Mouse (Mus musculus) spleen, adult 18-20 months (tissue): Measurements from ENCODE around the gene Nfib.
A peak's percentile ranks its signal among the peaks of the same experiment; 100 is the strongest.

ENCODE experiments used
- DNase-seq, 2 experiments: peaks; one replicate each; pipeline ENCODE4 v3.0.0; 2022; ENCODE audit warnings: mixed read lengths in 2 of 2

The Nfib gene

GRCm38 (mm10) chr4:82587146-82587870 lies 118.2 kb downstream of the Nfib start:
- no peak for DNase-seq

- DNase-seq = no peak
These were observed 118.9 kb downstream of the Nfib start for GRCm38 (mm10) chr4:82586637-82587036.

GRCm38 (mm10) chr4:82585536-82585935 lies 120.0 kb downstream of the Nfib start:
- no peak for DNase-seq

GRCm38 (mm10) chr4:82585056-82585455 lies 120.5 kb downstream of the Nfib start:
- no peak for DNase-seq

- no peak for DNase-seq
These were observed 121.0 kb downstream of the Nfib start for GRCm38 (mm10) chr4:82584548-82584947.

DNA sequence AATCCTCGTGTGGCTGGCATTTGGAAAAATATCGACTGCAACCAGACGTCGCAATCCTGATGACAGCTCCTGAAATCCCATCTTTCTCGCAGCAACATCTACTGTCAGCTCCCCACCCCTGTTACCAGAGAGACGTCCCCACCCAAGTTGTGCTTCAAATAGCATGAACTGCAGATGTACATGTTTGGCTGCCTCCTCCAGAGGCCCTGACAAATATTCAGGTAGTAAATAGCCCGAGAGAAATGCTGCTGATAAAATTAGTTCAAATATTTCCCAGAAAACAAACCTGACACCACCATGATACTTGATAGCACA lies 132.3 kb downstream of the Nfib start:
- DNase-seq = no peak

GRCm38 (mm10) chr4:82572410-82573290 lies 132.9 kb downstream of the Nfib start:
- no peak for DNase-seq

GRCm38 (mm10) chr4:82558816-82559215 lies 146.7 kb downstream of the Nfib start:
- no peak for DNase-seq

GRCm38 (mm10) chr4:82555673-82556171 lies 149.8 kb downstream of the Nfib start:
- no peak for DNase-seq

- DNase-seq = no peak
These were observed 151.9 kb downstream of the Nfib start for GRCm38 (mm10) chr4:82553658-82554057.

GRCm38 (mm10) chr4:82552238-82552637 lies 153.3 kb downstream of the Nfib start:
- no peak for DNase-seq

DNA sequence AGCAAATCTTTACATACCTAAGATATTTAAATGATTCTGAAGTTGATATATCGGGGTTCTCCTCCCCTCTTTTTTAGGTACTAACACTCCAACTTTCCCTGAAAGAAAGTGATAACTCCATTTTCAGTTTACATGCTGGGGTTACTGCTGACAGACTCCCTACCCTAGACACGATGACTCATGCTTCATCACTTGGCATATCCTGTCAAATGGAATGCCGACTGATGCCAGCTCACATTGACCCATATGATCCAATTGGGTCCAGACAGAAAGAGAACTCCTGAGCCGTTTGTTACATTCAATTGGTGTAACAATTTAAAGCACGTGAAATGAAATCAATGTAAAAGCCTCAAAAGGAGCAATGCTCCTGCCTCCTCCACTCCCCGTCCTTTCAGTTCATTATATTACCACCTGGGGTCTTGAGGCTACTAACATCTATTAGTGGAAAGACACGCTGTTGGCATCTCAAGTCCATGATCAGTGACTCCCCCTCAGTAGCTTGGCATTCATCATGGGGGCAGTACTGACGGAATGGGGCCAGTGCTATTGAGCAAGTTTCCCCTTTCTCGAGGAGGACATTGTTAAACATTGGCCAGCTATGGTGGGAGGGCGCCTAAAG lies 155.7 kb downstream of the Nfib start:
- no peak for DNase-seq

DNA sequence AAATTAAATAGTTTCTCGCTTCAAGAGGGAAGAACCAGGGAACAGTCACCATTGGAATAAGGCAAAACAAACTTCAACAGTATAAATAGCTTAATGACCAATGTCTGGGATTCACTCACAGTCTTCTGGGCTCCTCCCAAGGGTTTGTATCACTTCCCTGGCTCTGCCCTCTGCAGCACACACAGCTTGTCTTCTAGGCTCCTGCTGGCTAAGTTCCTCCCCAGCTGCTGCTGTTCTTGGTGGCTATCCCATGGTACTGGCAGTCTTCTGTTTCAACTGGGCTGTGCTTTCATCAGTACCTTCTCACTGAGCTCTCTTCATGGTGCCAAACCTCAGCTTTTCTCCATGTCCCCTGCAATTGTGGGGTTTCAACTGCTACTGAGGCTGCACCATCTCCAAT lies 157.3 kb downstream of the Nfib start:
- no peak for DNase-seq

DNA sequence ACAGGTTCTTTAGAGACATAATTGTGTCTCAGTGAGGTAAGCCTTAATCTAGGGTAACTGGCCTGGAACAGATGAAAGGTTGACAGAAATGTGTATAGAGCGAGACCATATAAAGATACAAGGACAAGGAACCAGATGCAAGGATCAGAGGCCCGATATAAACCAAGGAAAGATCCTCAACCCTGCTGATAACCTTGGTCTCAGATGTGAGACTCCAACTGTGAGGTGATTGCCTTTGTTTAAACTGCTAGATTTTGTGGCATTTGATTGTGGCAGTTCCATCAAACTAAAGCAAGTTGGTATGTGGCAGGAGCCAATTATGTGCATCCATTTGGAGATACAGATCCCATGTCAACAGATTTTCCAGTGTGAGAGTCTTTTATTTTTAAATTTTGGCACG lies 161.6 kb downstream of the Nfib start:
- DNase-seq = no peak

GRCm38 (mm10) chr4:82543398-82543740 lies 162.2 kb downstream of the Nfib start:
- DNase-seq = no peak

- DNase-seq = no peak
These were observed 162.7 kb downstream of the Nfib start for GRCm38 (mm10) chr4:82542656-82543397.

DNA sequence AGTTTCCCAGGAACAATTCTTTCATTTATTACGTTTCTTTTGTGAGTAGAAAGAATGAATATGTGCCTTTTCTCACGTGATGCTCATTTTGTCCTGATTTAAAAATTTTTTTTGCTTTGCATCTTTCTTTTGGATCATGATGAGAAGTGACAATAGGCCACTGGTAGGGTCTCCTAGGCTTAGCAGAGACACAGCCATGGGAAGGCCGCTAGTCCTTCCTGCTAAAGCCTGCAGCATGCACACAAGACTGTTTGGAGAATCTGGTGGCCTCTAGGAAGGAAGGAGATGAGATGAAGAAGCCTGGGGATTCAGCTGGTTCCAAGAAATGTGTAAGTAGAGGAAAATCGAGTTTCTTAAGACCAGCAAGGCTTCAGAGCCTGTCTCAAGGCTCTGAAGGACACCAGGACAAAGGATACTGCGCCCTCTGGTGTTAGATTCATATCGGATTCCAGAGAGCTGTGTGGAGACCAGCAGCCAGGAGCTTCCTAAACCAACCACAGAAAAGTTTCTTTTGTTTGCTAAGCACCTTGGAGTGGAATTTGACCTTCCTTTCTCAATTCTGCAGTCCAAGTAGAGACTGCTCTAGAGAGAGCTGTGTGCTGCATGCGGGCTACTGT lies 163.5 kb downstream of the Nfib start:
- peak in 1 of 2 experiments; percentile 9 for DNase-seq

DNA sequence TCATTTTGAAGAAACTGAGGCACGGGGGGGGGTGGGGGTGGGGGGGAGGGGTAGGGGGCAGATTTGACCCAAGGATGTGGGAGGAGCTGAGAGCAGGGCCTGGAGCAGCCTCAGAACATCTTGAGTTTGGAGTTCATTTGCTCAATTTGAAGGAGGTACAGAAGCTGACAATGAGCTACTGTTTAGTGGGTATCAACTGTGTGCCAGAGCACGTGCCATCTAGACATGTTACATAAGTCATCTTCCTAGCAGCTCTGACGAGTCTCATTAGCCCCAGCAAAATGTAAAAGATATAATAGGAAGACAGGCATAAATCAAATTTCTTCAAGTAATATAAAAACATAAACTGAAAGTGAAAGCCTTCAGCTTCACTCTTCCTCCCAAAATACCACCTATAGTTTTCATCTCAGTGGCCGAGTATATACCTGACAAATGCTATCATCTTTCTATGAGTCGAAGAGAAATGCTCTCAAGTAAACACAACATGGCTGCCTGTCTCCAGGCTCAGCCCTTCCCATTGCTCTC lies 165.0 kb downstream of the Nfib start:
- DNase-seq = no peak

DNA sequence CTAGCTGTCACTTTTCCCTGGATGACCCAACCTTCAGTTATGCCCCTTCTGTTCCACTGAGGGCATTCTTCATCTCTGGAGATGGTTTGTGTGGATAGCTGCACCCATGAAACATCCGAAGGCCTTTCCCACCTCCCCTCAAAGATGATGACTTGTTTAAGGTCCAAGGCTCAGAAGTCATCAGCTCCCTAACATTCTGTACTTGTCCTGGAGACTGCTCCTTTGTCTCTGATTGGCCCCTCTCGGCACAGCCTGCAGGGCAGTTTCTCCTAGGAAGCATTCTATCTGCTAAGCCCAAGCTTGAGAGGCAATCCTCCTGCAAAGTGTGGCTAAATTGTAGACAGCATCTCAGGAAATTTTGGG lies 165.5 kb downstream of the Nfib start:
- no peak for DNase-seq

DNA sequence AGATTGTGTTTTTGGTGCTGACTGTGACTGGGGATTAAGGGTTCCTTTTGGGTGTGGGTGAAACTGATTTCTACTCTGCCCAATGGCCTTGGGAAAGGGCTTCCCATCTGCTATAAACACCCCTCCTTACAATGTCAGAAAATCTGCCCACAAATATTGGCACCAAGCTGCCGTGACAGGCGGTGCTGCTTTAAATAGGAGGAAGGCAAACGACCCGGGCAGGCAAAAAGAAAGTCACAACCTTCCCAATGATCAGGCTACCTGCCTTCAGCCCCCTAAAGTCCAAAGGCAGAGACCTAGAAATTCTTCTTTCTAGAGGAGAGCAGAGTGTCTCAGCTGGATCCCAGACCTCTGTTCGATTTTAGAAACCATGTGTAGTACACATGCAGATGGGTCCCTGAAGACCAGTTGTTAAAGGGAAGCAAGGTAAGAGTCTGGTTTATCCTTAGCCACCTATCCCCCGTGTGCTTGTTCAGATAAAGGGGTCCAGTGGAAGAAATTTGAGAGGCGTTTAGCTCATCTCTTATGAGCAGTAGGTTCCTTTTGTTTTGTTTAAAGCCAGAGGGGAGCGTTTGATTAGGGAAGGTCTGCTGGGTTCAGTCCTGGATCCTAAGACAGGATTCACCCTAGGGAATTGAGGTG lies 166.0 kb downstream of the Nfib start:
- no peak for DNase-seq

GRCm38 (mm10) chr4:82538815-82539214 lies 166.7 kb downstream of the Nfib start:
- no peak for DNase-seq
